Mouse (Mus musculus): ENCODE results near the gene Ccz1.

The Ccz1 gene

DNA sequence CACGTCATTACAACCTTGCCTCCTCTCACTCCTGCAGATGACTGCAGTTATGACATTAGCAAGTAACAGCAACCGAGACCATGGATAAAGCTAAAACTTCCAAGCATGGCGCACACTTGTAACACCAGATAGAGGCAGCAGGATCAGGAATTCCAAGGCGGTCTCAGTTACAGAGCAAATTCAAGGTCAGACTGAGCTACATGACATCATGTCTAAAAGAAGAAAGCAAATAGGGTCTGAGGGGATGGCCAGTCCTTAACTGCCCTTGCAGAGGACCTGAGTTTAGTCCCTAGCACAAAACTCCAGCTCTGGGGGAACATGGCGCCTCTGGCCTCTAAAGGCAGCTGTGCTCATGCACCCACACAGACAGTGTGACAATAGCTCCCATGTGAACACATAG, 20.8 kb downstream of the Ccz1 start:
- DNase-seq (ENCODE audit: low spot score) = no peak

DNA sequence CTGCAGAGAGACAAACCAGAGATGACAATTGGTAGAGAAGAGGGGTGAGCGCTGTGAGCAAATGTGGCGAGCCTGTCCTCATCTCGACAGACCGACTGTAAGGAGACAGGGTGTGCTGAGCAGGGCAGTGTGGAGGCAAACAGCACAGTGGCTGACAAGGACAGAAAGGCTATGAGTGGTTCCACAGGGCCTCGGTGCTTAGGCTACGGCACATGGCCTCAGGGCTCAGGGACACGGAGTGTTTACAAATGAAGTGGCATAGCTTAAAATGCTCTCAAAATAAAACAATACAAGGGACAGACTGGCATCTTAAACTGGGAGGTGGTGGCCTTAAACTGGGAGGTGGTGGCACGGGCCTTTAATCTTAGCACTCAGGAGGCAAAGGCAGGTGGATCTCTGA, 21.4 kb downstream of the Ccz1 start:
- DNase-seq (ENCODE audit: low spot score) = no peak

DNA sequence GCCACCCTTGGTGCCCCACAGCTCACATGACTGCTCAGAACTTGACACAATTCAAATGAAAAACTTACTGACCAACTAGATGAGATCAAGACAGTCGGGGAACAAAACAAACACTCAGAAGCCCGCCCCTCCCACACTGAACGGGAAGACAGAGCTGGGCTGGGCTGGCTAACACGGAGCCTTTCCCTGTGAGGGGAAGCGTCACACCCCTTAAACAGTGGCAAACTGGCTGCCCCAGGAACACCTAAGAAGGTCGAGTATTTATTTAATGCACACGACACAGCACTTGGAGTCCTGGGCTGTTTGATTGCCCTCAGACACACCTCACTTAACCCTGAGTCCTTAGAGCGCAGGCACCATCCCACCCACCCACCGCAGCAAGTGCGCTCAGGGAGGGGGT, 22.0 kb downstream of the Ccz1 start:
- no peak for DNase-seq (ENCODE audit: low spot score)

DNA sequence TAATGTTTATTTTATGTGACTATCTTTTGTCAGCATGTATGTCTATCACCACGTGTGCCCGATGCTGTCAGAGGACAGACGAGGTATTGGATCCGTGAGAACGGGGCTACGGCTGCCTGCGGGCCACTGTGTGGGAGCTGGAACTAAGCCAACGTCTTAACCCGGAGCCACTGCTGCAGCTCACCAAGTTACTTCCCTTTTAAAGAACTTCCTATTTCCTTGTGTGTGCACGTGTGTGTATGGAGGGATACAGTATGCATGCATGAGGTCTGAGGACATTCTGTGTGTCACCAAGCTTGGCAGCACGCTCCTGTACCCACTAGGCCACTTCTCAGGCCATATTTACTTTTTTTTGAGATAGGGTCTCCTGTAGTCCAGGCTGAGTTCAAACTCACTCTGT, 24.6 kb downstream of the Ccz1 start:
- DNase-seq (ENCODE audit: low spot score) = no peak

DNA sequence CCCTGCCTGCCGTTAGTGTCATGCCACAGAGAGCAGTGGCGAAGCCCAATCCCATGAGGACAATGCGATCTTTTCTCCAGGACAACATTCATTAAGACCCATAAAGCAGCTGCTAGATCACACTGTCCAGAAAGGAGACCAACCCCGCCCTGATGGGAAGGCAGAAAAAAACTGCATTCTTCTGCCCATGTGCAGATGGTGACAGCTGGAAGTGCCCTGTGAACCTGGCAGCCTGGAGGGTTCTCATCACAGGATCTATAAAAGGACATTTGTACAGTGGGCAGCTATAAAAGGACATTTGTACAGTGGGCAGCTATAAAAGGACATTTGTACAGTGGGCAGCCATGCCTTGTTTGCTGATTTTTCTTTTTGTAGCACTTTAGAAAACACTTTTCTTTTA, 25.6 kb downstream of the Ccz1 start:
- DNase-seq (ENCODE audit: low spot score) = no peak

DNA sequence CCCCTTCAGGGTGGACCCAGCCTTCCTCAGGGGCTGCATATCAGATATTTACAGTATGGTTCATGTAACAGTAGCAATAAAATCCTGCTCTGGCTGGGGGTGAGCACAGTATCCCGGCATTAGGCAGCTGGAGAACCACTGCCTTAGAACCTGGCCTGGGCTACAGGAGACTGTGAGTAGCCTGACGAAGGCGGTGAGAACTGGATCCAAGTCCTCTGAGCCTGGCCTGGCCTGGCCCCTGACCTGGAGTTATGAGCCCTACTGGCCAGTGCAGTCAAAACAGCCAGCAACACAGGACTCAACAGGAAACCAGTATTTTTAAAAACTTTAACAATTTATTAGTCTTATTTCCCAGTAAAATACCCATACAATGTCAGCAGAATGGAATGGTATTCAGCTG, 27.1 kb downstream of the Ccz1 start:
- DNase-seq (ENCODE audit: low spot score) = no peak

DNA sequence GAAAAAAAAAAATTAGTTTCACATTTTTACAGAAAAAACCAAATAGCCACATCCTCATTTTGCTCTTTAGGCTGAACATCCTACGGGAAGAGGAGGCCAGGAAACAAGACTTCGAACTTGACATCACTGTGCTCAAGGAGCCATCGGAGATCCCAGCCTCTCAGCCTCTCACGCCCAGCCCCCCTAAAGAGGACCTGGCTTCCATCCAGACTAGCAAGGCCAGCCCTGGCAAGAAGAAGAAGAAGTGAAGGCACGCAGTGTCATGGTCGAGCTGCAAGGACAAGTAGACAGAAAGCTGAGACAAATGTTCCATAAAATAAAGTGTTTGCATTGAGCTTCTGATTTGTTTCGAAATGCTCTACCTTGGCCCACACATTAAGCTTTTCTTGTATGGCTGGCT, 29.3 kb downstream of the Ccz1 start:
- peak; percentile 75 for DNase-seq (ENCODE audit: low spot score)

DNA sequence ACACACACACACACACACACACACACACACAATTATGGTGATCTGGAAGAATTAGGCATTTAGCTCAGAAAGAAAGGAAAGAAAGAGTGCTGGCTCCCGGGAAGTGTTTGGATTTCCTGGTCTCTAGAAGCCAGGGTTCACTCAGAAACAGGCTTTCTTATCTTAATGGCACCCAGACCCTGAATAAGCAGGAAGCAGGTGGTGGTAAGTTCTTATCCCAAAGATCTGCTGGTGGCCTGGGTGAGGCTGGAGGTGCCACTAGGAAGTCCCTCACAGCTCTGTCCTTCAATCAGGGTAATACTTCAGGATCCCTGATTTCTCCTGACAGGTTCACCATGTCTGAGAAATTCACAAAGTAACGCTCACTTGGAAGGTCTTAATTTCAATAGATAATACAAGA, 32.3 kb downstream of the Ccz1 start:
- DNase-seq (ENCODE audit: low spot score) = no peak

DNA sequence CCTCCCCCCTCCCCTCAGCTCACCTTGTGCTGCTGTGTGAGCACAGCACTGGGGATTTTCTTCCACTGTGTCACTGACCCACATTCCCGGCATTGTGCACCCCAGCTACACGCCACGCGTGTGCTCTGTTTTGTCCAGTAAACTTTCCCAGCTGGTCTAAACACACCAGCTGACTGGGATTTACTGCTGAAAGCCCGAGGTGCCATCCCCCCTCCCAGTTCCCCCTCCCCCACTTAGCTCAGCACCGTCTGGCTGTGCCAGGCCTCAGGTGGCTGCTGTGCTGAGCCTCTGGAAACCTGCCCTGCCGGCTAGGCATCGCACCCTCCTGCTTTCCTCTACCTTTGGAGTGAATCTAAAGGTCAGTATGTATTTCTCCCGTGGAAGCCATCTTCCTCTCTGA, 33.8 kb downstream of the Ccz1 start:
- DNase-seq (ENCODE audit: low spot score) = no peak

DNA sequence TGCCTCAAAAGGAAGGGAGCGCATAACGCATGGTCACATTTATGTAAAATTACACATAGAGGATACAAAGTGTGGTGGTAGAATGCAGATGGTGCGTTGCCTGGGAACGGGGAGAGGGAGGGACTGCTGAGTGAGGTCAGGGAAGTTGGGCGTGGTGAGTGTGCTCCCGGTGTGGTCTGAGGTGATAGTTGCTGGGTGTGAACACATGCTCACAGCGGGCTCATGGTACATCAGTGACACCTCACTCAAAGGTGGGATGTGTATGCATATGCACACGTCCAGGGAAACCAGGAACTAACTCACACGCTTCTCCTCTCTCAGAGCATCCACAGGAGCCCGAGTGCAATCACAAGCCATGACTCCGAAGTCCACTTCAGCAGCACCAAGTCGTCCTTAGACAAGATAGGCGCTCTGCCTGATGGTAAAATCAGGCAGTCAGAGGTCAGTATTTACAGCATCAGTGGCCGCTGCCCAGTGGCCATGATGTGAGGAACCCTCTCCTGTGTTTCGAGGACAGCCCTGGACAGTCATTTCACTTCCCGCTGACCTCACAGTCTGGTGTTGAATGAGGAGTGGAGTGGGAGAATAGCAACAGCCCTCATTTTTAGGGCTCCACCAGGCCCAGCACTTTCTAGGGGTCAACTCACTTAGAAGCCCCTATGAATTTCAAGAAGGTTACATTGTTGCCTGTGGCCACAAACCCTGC, 37.8 kb downstream of the Ccz1 start:
- no peak for DNase-seq (ENCODE audit: low spot score)

DNA sequence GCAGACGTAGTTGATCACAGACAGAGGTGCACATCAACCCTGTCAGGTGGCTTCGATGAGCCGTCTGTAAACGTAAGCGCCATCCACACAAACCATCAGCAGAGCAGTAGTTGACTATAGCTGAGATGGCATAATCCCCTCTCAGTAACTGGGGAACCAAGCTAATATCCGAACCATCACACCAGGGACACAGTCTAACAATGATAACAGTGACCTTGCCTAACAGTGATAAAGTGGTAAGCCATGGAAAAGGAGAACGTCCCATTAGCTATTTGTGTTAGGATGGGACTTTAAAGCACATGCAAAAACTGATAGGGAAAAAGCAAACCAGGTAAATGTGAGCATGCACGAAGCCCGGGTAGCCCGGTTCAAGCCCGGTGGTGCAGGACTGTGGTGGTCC, 38.4 kb downstream of the Ccz1 start:
- DNase-seq (ENCODE audit: low spot score) = no peak

DNA sequence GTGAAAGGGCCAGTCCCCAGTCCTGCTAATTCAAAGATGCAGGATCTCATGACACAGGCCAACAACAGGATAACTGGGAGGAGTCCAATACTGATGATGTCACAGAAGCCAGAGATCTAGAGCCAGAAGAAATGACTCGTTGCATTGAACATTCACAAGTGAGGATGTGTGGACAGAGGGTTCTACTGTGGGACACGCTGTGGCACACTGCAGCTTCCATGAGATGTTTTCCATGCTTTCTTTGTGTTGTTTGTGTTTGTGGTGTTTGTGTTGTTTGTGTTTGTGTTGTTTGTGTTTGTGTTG, 39.1 kb downstream of the Ccz1 start:
- DNase-seq (ENCODE audit: low spot score) = no peak

DNA sequence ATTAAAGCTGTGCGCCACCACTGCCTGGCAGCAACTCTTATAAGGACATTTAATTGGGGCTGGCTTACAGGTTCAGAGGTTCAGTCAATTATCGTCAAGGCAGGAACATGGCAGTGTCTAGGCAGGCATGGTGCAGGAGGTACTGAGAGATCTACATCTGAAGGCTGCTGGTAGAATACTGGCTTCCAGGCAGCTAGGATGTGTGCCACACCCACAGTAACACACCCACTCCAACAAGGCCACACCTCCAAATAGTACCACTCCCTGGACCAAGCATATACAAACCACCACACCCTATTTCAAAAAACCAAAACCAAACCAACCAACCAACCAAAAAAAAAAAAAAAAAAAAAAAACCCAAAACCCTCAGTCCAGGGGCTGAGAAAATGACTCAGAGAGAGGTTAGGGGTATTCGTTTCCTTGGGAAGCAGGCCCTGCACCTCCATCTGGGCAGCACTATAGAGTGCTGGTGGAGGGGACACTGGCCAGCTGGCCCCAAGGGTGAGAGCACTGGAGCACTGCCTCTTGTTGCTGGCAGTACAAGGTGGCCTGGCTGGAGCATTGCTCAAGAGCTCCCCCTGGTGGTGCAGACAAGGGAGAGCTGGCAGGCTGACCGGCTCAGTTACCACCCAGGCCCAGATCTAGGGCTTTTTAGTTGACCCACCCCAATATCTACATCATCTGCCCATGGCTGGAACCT, 39.6 kb downstream of the Ccz1 start:
- DNase-seq (ENCODE audit: low spot score) = peak; percentile 61

DNA sequence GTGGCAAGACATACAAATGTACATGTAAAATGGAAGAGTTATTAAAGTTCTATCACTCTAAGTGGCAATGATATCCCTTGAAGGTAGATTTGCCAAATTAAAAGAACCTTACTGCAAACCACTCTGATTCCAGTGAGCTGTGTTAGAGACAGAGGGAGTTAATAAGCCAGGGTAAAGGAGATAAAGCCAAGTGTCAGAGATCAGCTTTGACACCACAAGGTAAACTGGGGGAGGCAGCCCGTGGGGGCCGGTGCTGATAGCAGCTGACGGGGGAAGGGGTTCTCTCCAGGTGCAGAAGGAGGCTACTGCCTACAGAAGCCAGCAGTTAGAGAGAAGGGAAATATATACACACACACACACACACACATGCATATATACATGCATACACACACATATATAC, 42.0 kb downstream of the Ccz1 start:
- DNase-seq (ENCODE audit: low spot score) = no peak

DNA sequence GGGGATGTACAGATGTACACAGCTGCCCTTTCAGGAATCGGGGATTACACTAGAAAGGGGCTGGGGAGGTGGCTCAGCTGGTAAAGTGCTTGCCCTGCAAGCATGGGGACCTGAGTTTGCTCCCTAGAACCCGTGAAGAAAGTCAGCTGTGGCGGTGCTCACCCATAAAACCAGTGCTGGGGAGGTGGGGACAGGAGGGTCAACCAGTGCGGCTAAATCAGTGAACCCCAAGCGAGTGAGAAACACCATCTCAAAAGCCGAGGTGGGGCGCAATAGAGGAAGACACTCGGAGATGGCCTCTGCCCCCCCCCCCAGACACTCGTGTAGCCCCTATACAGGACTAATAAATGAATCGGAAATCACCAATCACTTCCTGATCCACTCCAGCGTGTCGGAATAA, 48.0 kb downstream of the Ccz1 start:
- DNase-seq (ENCODE audit: low spot score) = no peak

DNA sequence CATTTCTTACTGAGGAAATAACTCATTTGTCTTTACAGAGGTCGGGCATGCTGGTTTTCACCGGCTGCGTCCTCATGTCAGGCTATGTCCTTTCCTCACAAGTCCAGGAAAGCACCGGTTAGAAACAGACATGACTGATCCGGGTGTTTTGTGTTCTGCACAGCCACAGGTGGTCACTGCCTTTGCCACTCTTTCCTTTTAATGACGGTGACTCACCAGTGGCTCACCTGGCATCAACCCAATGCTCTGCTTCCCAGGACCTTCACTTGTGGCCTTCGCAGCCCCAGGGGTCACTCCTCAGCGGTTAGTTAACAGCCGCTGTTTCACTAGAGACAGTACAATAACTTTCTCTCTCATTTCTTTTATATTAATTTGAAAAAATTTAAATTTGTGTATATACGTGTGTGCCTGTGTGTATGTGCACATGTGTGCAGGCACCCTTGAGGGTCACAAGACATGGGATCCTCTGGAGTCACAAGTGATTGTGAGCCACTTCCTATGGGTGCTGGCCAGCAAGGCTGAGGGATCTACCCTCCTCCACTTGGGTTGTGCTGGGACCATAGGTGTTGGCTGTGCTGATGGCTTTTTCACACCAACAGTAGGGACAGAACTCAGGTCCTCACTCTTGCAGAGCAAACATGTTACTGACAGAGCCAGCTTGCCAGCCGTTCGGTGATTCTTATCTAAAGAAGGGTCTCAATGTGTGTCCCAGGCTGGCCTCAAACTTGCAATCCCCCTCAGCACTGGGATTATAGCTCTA, 48.9 kb downstream of the Ccz1 start:
- no peak for DNase-seq (ENCODE audit: low spot score)

DNA sequence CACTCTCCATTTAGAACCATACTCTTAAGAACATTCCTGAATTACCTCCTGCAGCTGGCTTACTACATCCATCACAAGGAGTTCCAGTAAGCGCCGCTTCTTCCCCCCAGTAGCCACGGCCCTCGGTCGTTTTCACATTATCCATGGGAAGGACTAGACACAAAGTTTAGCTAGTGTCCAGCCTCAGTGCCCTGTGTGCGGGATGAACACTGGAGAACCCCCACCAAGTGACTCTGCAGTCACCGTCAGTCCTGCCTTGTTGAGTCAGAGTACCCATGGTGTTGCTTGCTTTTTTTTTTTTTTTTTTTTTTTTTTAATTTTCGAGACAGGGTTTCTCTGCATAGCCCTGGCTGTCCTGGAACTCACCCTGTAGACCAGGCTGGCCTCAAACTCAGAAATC, 53.5 kb downstream of the Ccz1 start:
- no peak for DNase-seq (ENCODE audit: low spot score)

DNA sequence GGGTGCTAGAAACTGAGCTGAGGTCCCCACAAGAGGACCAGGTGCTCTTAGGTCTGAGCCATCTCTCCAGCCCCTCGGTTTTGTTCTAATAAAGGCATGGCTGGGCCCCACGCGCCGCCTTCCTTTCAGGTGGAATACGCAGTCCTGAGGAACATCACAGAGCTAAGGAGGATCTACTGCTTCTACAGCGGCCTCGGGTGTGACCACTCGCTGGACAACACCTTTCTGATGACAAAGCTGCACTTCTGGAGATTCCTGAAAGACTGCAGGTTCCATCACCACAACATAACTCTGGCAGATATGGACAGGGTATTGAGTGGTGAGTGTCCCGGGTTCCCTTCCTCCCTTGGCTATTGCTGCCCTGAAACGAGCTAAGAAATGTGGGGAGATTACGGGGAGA, 55.1 kb downstream of the Ccz1 start:
- no peak for DNase-seq (ENCODE audit: low spot score)

DNA sequence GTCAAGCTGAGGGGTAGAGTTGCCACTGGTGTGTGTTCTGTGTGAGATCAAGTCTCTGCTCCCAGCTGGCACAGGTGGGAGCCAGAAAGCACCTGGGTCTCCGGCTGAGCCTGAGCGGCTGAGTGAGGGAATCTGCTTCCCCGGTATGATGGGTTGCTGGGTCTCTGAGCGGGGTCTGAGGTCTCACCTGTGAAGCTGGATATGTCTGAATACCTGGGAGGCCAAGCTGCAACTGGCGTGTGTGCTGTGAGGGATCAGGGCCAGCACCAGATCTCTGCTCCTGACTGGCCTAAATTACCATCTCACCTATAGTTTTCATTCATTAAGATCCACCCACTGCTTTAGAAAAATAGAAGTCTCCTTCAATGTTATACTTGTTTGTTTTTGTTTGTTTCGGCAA, 57.6 kb downstream of the Ccz1 start:
- DNase-seq (ENCODE audit: low spot score) = no peak

DNA sequence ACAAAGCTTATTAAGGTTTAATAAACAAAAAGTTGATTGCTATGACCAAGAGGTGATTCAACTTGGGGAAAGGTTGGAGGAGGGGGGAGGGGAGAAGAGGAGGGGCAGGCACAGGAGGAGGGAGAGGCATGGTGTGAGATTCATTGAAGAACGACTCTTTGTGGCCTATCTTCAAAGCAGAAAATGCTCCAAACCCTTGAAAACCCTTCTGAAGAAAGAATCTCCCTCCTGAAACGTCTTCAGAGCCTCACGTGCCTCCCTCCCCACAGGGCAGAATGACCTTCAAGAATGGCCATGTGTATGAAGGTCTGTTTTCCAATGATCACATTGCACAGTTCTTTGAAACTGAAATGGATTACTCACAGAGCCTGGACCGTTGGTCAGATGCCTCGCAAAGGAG, 64.7 kb downstream of the Ccz1 start:
- no peak for DNase-seq (ENCODE audit: low spot score)

DNA sequence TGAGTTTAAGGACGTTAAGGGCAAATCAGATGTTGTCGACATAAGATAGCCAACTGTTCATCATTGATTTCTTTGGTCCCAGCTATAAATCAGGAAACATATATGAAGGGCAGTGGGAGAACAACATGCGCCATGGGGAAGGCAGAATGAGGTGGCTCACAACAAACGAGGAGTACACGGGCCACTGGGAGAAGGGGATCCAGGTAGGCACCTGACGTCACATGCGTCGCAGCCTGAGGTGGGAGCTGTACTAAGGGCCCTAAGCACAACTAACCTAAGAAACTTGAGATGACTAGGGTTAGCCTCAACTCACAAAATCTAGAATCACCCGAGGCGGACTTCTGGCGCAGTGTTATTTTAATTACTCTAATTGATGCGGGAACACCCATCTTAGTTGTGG, 66.3 kb downstream of the Ccz1 start:
- no peak for DNase-seq (ENCODE audit: low spot score)

DNA sequence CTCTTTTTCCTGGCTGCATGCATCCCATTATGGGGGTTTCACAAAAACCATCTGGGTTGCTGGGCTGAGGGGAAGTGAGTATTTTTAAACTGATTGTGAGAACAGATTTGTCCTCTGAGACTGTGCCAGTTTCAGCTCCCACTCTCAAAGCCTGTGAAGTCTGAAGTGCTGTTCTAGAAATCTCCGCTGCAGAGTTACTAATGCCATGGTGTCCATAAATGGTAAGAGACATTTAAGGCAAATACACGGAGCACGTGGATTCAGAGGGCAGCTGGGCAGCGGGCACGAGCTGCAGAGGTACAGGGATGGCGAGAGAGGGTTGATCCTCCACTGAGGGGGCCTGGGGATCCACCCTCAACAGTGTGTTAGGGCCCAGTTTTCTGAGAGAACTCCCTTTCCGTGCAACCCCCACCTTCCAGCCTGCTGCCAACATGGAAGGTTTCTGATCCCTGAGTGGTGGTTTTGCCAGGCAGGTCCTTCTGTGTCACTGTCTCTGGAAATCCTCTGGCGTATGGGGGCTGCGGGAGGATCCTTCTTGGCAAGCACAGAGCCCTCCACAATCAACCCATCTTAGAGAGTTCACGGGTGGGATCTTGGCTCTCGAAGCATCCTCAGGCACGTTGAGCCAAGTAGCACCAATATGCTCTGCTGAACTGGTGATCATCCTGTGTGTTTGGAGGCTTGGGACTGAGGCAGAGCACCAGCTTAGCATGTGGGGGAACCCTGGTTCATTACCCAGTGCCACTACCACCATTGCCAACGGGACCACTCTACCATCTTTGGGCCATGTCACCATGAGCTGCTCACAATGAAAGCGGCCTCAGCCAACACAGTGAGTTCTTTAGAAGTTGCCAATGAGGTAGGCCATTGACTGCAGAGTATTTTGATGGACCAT, 71.2 kb downstream of the Ccz1 start:
- DNase-seq (ENCODE audit: low spot score) = no peak

DNA sequence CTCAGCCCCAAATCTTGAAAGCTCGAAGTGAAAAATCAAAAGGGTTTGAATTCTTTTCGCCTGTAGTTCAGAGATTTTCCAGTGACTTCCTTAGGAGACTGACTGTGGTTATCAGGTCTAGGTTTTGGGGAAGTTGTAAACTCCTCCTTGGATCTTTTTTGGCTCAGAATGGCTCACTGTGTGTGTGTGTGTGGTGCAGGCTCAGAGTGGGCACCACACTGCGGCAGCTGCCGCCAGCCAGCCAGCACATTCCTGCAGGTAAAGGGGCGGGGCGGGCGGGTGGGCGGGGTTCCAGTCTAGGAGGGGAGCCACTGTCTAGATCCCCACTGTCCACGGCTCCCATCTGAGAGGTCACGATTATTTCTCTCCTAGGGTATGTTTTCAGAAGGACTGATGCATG, 73.1 kb downstream of the Ccz1 start:
- DNase-seq (ENCODE audit: low spot score) = no peak

All from ovary, postnatal 36 days (tissue).